Mouse (Mus musculus) T-helper 1 cell (primary cell): ENCODE measurements around the gene Nlgn3.
"Not testable (repeated sequence)": the region's sequence is repeated elsewhere in the genome, so short reads cannot be mapped to it uniquely, and the experiment has no call there.

Experiments used
- in situ Hi-C: fragments of 300-600 bp; cut with MboI, MseI; formaldehyde crosslinking; loops from one replicate; pipeline ENCODE4 v1.15.1; 2025; ENCODE audit warnings: high pct_unique_total_duplicates

Gene Nlgn3

DNA sequence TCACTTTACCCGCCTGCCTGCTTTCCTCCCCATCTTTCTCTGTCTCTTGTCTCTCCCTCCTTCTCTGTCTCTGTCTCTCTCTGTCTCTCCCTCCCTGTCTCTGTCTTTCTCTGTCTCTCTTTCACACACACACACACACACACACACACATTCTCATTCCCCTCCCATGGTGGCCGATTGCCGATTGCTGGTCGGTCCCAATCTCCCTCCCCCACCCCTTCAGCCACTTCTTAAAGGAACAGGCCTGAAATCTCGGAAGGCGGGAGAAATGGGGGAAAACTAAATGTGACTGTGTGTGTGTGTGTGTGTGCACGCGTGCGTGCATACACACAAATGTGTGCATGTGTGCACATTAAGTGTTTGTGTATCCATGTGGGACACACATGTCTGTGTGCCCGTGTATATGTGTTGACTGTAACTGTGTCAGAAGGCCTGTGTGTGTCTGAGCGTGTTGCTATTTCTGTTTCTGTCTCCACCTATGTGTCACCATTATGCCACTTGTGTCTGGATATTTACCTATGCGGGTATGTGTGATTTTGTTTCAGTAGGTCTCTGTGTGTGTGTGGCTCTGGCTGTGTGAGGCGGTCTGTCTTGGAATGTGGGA lies 1.6 kb downstream of the Nlgn3 start:
- in situ Hi-C loops: no loop called here

DNA sequence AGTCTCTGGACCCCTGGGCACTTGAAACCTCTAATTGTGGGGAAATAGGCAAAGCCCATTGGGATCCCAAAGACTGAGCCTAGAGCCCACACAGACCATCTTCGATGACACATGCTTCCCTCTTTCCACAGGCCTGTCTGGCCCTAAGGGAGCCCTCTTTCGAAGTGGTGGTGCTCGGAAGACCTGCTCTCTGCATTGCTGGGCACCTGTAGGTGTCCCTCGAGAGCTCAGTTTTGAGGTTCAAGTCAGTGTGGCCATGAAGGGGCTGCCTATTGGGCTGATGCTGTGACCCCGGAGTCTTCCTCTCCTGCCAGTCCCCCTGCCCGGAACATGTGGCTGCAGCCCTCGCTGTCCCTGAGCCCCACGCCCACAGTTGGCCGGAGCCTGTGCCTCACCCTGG lies 2.7 kb downstream of the Nlgn3 start:
- in situ Hi-C loops: no loop called here

DNA sequence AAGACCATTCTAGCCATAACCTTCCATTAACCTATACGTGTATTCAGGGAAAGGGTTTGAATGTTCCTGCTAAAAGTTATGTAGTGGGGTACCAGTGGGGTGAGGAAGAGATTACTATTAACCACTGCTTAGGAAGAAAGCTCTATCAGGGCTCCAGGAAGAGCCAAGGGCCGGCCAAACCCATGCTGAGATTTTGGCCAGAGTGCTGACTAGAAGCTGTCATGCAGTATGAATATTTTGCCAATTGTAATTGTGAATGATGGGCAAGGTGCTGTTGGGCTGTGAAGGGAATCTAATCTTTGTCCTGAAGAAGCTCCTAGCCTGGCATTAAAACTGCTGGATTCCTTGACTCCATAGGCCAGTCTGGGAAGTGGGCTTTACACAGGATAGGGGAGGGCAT lies 5.7 kb downstream of the Nlgn3 start:
- in situ Hi-C loops: no loop called here

DNA sequence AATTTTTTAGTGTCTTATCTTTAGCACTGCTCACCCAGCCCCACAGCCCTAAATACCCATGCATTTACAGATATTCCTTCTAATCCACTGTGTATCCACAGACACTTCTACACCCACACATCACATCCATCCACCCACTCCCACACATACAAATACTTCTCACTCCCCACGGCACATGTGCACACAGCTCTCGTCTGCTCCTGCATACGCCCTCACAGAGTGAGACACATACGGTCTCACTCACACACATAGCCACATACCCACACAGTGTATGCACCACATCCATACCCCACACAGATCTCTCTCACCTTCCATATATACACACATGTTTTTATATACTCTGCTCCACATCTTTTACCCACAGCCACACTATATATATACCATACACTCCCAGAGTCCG lies 10.3 kb downstream of the Nlgn3 start:
- in situ Hi-C loops: no loop called here

DNA sequence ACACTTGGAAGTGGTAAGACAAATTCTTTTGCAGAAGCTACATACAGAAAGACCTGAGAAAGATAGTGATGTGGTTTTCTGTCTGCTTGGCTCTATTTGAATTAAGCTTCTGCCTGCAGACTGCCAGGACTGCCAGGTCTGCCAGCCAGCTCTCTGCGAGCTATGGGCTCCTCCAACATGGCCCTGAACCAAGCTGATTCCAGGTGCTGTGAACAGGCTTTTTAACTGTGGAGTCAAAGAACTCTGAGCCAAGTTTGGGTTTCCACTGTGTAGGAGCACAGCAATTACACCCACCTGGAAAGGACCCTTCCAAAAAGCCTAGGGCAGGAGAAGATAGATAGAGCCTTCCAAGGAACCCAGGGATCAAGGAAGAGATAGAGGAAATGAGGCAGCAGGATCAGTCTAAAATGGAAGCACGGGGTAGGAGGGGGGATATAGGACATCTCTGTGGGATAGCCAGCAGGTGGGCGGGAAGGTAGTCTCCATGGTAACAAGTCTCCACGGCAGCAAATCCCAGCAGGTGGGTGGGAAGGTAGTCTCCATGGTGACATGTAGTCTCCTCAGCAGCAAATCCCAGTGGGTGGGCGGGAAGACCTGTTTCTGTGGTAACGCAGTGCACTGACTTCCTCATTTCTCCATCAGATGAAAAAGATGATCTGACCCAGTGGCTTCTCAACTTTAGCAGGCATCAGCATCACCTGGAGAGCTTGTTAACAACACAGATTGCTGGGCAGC lies 14.8 kb downstream of the Nlgn3 start:
- in situ Hi-C loops: no loop called here

DNA sequence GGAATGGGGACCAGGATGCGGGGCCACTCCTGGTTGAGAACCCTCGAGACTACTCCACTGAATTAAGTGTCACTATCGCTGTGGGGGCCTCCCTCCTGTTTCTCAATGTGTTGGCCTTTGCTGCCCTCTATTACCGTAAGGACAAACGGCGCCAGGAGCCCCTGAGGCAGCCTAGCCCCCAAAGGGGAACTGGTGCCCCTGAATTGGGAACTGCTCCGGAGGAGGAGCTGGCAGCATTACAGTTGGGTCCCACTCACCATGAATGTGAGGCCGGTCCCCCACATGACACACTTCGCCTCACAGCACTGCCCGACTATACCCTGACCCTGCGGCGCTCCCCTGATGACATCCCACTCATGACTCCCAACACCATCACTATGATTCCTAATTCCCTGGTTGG lies 20.8 kb downstream of the Nlgn3 start:
- in situ Hi-C loops: no loop called here

DNA sequence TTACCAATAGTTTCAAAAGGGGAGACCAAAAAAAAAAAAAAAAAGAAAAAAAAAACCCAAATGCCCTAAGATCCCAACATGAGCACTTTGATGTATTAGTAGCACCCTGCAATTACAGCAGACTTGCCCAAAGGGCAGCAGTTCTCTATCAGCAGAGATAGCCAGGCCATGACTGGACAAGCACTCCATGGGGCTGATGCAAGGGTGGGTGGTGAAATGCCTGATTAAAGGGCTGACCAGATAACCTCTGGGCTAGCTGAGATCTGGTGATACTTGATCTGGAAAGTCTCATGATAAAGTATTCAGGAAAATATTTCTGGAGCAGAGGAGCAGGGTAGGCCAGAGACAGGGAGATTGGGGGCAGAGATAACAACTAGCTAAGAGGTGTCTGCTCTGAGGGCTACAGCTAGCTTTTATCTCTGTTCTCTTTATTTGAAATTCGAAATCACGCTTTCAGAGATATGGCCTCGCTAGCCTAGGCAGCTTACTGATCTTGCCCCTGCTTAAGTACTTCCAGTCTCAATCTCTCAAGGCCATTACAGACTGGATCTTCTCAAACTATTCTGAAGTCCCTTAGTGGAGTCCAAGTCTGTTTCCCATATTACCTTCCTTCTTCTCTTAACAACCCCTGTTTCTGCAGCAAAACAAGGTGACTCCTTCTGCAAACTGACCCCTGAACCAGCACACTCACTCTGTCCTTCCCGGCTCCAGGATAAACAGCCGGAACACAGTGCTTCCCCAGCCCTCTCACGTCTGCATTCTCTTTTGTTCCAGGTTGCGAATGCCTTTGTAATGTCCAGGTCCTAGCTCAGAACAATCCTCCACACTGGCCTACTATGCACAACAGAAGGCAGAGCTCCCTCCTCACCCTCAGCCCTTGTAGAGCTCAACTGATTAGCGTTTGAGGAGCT lies 27.3 kb downstream of the Nlgn3 start:
- in situ Hi-C loops: no loop called here

DNA sequence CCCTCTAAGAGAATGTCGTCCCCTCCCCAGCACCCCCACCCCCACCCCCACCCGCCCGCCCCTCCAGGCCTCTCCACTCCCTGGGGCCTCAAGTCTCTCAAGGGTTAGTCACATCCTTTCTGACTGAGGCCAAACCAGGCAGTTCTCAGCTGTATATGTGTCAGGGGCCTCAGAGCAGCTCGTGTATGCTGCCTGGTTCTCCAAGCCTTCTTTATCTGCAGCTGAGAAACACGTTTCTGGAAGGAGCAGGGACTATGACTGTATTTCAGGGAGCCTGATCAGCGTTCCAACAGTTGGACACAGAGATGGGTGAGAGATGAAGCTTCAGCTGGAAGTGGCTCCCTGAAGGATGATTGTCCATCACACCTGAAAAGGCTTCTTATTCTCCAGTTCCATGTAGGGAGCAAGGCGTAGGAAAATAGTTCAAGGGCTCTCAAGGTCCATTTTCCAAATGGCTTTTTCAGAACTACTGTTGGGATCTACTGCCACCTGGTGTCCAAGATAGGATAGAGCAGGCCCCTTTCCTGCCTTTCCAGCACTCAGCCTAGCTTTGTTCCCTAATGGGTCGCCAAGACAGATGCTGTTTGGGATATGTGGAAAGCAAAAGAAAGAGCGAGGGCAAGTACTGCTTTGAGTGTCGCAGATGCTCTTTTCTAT lies 30.5 kb downstream of the Nlgn3 start:
- in situ Hi-C loops: loop anchor here (5.0 kb wide), 1 partner anchor 197 kb away; no protein-coding TSS in a partner anchor

DNA sequence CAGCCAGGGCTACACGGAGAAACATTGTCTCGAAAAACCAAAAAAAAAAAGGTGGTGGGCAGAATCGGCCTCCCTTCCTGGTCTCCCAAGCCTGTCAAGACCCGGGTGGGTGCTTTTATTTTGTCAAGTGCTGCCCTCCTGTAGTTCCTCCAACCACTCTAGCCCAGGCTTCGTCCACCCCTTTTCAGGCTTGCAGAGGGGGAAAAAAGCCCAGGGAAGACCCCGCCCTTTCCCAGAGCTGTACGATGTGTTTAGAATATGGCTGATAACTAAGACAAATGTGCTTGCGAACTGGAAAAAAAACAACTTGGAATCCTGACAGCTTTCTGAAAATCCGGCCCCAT lies 33.0 kb downstream of the Nlgn3 start:
- in situ Hi-C loops: loop anchor here (5.0 kb wide), 1 partner anchor 200 kb away; no protein-coding TSS in a partner anchor

DNA sequence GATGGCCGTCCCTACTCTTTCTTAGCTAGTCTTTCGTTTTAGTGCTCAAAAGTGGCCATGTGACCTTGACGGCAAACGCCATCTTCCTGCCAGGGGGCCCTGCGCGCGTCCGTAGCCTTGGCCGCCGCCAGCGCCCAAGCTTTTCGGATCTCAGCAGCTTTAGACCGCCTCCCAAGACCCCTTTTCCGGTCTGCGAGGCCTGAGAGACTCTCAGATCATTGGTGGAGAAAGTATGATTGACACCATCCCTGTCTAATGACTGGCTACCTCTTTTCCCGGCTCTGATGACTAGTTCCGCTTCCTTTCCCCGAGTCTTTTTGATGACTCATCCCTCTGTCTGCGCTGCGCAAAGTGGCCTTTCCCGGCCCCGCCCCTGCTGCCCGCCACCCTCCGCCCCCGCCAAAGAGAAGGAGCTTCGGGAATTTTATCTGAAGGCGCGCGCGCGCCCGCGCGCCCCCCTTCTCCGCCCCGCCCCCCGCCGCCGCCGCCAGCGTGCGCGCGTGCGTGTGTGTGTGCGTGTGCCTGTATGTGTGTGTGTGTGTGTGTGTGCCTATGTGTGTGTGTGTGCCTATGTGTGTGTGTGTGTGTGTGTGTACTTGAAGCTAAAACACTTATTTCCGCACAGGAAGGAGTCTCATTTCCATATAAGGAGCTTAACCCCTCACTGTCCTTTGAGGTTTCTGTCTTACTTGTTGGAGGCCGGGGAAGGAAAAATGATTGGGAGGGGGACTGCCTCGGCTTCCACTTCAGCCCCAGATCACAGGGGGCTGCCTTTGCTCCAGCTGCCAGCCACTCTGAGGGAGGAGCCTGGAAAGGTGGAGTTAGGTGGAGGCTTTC lies 33.6 kb downstream of the Nlgn3 start:
- in situ Hi-C loops: loop anchor here (5.0 kb wide), 1 partner anchor 200 kb away; no protein-coding TSS in a partner anchor

DNA sequence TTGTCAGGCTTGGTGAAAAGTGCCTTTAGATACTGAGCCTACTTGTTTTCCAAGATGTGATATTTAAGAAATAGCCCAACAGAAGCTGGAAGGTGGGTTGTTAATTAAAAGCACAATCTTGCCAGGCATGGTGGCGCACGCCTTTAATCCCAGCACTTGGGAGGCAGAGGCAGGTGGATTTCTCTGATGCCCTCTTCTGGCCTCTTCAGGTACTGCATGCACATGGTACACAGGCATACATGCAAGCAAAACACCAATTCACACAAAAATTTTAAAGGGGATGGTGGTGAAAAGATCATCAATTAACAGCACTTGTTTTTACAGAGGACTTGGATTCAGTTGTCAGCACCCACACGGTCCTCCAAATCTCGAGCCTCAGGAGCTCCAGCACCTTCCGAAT lies 35.6 kb downstream of the Nlgn3 start:
- in situ Hi-C loops: loop anchor here (5.0 kb wide), 1 partner anchor 202 kb away; no protein-coding TSS in a partner anchor

DNA sequence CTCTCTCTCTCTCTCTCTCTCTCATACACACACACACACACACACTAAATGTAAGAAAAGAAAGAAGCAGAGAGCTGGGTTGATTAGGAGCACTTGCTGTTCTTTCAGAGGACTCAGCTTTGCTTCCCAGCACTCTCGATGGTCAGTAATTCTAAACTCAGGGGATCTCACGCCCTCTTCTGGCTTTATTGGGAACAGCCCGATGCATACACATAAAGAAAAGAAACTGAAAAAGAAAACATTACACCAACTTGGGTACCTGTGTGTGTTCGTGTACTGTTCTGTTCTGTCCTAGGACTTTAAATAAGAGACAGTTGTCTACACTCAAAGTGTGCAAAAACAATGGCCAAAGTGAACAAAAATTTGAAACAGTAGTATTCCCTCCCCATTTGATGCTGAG lies 39.7 kb downstream of the Nlgn3 start:
- in situ Hi-C loops: no loop called here

DNA sequence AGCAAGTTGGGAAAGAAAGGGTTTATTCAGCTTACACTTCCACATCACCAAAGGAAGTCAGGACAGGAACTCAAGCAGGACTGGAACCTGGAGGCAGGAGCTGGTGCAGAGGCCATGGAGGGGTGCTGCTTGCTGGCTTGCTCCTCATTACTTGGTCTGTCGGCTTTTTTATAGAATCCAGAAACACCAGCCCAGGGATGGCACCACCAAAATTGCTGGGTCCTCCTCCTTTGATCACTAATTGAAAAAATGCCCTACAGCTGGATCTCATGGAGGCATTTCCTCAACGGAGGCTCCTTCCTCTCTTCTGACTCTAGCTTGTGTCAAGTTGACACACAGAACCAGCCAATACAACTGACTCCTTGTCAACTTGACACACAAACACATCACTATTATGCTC lies 43.9 kb downstream of the Nlgn3 start:
- in situ Hi-C loops: not testable (repeated sequence)

DNA sequence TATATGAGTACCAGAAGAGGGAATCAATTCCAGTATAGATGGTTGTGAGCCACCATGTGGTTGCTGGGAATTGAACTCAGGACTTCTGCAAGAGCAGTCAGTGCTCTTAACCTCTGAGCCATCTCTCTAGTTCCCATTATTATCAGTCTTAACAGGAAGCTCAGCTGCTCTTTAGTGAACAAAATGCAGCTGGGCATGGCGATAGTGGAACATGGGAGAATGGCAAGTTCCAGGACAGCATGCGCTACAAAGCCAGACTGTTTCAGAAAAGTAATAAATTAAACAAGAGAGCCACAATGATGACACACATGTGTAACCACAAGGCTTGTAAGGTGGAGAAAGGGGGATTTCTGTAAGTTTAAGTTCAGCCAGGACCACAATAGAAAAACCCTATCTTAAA lies 46.5 kb downstream of the Nlgn3 start:
- in situ Hi-C loops: no loop called here

DNA sequence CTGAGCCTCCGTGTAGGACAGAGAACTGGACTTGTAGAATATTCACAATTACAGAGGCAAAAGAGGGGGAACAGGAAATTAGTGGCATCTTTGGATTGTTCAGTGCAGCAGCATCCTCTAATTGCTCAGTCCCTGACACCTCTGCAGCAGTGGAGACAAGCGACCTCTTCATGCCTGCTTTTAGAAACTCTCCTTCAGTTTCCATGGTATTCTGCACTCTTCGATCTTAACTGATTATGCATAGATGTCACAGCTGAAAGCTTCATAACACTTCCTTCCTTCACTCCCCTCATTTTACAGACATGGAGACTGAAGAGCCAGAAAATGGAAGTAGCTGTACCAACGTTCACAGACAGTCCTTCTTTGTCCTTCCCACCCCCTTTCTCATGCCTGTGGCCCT lies 47.5 kb downstream of the Nlgn3 start:
- in situ Hi-C loops: no loop called here

DNA sequence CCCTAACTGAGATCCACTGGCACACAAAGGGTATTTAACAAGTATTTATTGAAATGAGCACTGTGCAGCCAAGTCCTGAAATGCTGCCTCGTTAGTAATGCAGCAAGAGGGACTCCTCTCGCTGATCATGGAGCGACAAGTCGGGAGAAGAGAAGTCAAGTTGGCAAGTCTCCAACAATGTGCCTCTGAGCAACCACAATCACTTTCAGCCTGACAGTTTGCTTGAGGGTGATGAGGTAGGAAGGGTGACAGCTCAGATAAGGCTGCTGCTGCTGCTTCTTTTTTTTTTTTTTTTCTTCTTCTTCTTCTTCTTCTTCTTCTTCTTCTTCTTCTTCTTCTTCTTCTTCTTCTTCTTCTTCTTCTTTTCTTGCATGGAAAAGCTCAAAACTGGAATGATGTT lies 52.2 kb downstream of the Nlgn3 start:
- in situ Hi-C loops: no loop called here

DNA sequence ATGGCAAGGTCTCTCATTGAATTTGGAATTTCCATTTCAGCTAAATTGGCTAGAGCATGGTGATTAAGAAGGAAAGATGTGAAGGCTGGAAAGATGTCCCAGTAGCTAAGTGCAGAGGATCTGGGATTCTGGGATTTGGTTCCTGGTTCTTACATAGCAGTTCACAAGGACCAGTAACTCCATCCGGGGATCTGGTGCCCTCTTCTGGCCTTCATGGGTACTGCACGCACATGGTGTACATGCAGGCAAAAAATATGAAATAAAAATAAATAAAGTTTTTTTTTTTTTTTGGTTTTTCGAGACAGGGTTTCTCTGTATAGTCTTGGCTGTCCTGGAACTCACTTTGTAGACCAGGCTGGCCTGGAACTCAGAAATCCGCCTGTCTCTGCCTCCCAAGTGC lies 59.9 kb downstream of the Nlgn3 start:
- in situ Hi-C loops: not testable (repeated sequence)

DNA sequence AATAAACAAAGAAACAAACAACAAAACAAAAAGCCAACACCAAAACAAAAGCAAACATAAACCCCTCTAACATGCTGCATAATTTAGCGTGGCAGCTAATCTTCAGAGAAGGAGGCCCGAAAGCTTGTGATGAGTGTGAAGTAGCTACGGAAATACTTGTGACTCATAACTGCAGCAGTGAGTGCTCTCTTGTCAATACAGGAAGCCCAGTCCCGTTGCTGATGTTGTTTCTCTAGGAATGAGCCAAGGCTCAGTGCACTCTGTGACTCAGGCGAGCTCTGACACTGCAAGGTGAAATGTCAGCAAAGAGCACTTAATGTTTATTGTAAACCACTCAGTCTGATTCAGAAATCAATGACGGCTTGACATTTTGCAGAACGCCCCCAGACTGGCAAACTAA lies 70.0 kb downstream of the Nlgn3 start:
- in situ Hi-C loops: no loop called here

DNA sequence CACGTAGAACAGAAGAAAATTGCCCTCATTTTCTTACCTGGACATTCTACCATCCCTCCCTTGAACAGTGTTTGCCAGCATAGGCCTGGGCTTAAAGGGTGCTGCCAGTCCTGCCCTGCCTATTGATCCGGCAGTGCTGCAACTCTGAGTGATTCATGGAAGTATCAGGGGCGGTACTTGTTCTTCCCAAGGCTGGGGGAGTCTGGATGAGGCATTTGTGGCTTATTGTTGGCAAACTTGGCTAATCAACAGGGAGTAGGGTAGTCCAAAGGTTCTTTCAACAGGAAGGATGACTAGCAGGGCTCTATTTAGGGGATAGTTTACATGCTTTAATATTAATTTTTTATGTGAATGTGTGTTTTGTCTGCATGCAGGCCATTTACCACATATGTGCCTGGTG lies 71.6 kb downstream of the Nlgn3 start:
- in situ Hi-C loops: no loop called here

DNA sequence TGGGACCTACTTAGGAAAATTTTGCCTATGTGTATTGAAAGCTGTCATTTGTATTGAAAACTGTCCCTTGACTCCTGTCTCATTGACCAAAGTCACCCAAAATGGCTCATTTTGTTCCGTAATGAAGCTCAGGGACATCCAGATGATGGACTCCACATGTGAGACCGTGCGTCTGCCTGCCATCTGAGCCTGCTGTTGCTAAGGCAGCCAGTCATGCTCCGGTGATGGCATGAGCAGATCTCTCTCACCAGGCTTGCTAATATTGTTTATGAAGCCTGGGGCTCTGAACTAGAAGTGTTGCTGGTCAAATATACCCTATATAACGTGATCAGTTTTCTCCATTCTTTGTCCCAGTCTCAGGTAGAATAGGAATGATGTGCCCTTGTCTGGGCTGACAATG lies 74.0 kb downstream of the Nlgn3 start:
- in situ Hi-C loops: no loop called here
